ENCODE assay signal across 18 mouse cellular contexts in genomic region chr1:41743332-41743710, GRCm38 (mm10).
DNase-seq lines count a peak whose midpoint lies in the region; ATAC-seq and TF ChIP-seq lines count a peak whose summit lies in the region.
"Had no signal": no experiment of that assay in that cellular context is flagged by ENCODE, and none has a peak within 500 bp of the region (broad histone marks: within the 10 kb centered on the region; RNA-seq: fewer than 3 reads in every experiment).

No protein-coding gene starts in this region.

- WGBS in kidney, postnatal 0 days: 50% methylated on average over 6 of the region's 6 CpGs
- WGBS in forebrain, embryonic 11.5 days: 31% methylated on average over 6 of the region's 6 CpGs
- 35% methylated on average over 6 of the region's 6 CpGs for WGBS in hindbrain, embryonic 12.5 days

- H3K4me1 ChIP-seq in kidney, postnatal 0 days (replicated peaks; ENCODE audit: insufficient read depth, low read length): no peaks in the 10 kb centered on the region
- H3K4me1 ChIP-seq in forebrain, embryonic 11.5 days (replicated peaks; ENCODE audit: control insufficient read depth, insufficient read depth, low read length): no peaks in the 10 kb centered on the region
- H3K4me1 ChIP-seq in hindbrain, embryonic 12.5 days: 0 out of 2 replicates have a peak, but pooled peaks cover 6% of the 10 kb centered on the region
- H3K4me1 ChIP-seq: limb, embryonic 12.5 days; liver, embryonic 13.5 days; stomach, embryonic 15.5 days had no signal

- H3K36me3 ChIP-seq in kidney, postnatal 0 days (ENCODE audit: insufficient read depth, low read length): no peaks in the 10 kb centered on the region
- no peaks in the 10 kb centered on the region for H3K36me3 ChIP-seq in forebrain, embryonic 11.5 days (ENCODE audit: control insufficient read depth, insufficient read depth, low read length)
- no peaks in the 10 kb centered on the region for H3K36me3 ChIP-seq in hindbrain, embryonic 12.5 days
- H3K36me3 ChIP-seq: limb, embryonic 12.5 days; liver, embryonic 13.5 days; stomach, embryonic 15.5 days had no signal

- H3K27me3 ChIP-seq in kidney, postnatal 0 days (ENCODE audit: insufficient read depth, low read length): no peaks in the 10 kb centered on the region
- no peaks in the 10 kb centered on the region for H3K27me3 ChIP-seq in Patski
- H3K27me3 ChIP-seq in forebrain, embryonic 11.5 days (ENCODE audit: control insufficient read depth, insufficient read depth, low read length): no peaks in the 10 kb centered on the region
- no peaks in the 10 kb centered on the region for H3K27me3 ChIP-seq in hindbrain, embryonic 12.5 days
- H3K27me3 ChIP-seq: limb, embryonic 12.5 days; liver, embryonic 13.5 days; stomach, embryonic 15.5 days had no signal

- no peak overlapping the region for H3K4me2 ChIP-seq in kidney, postnatal 0 days (ENCODE audit: low read length)
- H3K4me2 ChIP-seq in forebrain, embryonic 11.5 days (ENCODE audit: low read depth, low read length, severe bottlenecking): no peak overlapping the region
- H3K4me2 ChIP-seq in hindbrain, embryonic 12.5 days (replicated peaks): no peak overlapping the region
- H3K4me2 ChIP-seq: limb, embryonic 12.5 days; liver, embryonic 13.5 days; stomach, embryonic 15.5 days had no signal

- no peaks in the 10 kb centered on the region for H3K9me3 ChIP-seq in kidney, postnatal 0 days (replicated peaks; ENCODE audit: low read length)
- no peaks in the 10 kb centered on the region for H3K9me3 ChIP-seq in forebrain, embryonic 11.5 days (ENCODE audit: control insufficient read depth, low read length)
- no peaks in the 10 kb centered on the region for H3K9me3 ChIP-seq in hindbrain, embryonic 12.5 days (replicated peaks)
- H3K9me3 ChIP-seq: limb, embryonic 12.5 days; liver, embryonic 13.5 days; stomach, embryonic 15.5 days had no signal

- DNase-seq in kidney, postnatal 0 days (ENCODE audit: low spot score): peak; percentile 8
- DNase-seq in kidney, postnatal 10 days: no peak
- DNase-seq in Patski (ENCODE audit: low read depth, low spot score): no peak
- DNase-seq in forebrain, embryonic 11.5 days (ENCODE audit: low spot score): no peak
- no peak for DNase-seq in frontal cortex, postnatal 10 days (ENCODE audit: low spot score in 2 of 2)
- no peak for DNase-seq in lung, postnatal 25 days (ENCODE audit: low spot score)
- no peak for DNase-seq in heart, postnatal 36 days
- DNase-seq: adrenal gland, postnatal 25 days; cerebellum, adult 8-10 months; gastrocnemius, postnatal 25 days; kidney, postnatal 14 days; liver, embryonic 13.5 days; thymus, adult 2 months had no signal

- CTCF ChIA-PET in Patski (lab: Charles Lee): interaction anchor here (0.6 kb wide), 1 partner anchor 31 kb away, joined by 3 read pairs; no protein-coding TSS in a partner anchor

- no peak overlapping the region for H3K4me3 ChIP-seq in kidney, postnatal 0 days (replicated peaks; ENCODE audit: low read depth, low read length)
- H3K4me3 ChIP-seq in forebrain, embryonic 11.5 days (ENCODE audit: low read depth, low read length): no peak overlapping the region
- H3K4me3 ChIP-seq in hindbrain, embryonic 12.5 days: no peak overlapping the region
- H3K4me3 ChIP-seq: left cerebral cortex, adult 2 months; limb, embryonic 12.5 days; liver, embryonic 13.5 days; stomach, embryonic 15.5 days had no signal

- POLR2A ChIA-PET in Patski (lab: Charles Lee): no interaction called here

- intact Hi-C loops in heart, postnatal 36 days (cut with DNase I): no loop called here

- H3K9ac ChIP-seq in kidney, postnatal 0 days (ENCODE audit: low read depth, low read length): no peak overlapping the region
- H3K9ac ChIP-seq in forebrain, embryonic 11.5 days (ENCODE audit: low read length): no peak overlapping the region
- H3K9ac ChIP-seq in hindbrain, embryonic 12.5 days: no peak overlapping the region
- H3K9ac ChIP-seq: limb, embryonic 12.5 days; liver, embryonic 13.5 days; stomach, embryonic 15.5 days had no signal

- no peak for TF ChIP-seq CTCF in kidney, postnatal 0 days (IDR thresholded peaks at IDR 0.05; ENCODE audit: low read depth)
- no peak for TF ChIP-seq CTCF in Patski (IDR thresholded peaks at IDR 0.05)

- in situ Hi-C loops in Patski (cut with MboI; ENCODE audit: low pct_unique_long_range_greater_than_20kb): no loop called here

- no peak overlapping the region for H3K27ac ChIP-seq in kidney, postnatal 0 days
- H3K27ac ChIP-seq in forebrain, embryonic 11.5 days (ENCODE audit: low read depth, low read length): no peak overlapping the region
- H3K27ac ChIP-seq in hindbrain, embryonic 12.5 days: no peak overlapping the region; the same call in 1 of the 2 replicates
- H3K27ac ChIP-seq: left cerebral cortex, adult 2 months; limb, embryonic 12.5 days; liver, embryonic 13.5 days; stomach, embryonic 15.5 days had no signal

- ATAC-seq in kidney, postnatal 0 days (replicated peaks; ENCODE audit: low FRiP score, low read depth): no peak
- ATAC-seq in Patski: peak; percentile 35
- ATAC-seq in forebrain, embryonic 11.5 days (replicated peaks; ENCODE audit: low FRiP score): peak; percentile 44; the same call in 1 of the 2 replicates
- peak; percentile 43 for ATAC-seq in hindbrain, embryonic 12.5 days (ENCODE audit: low FRiP score)
- ATAC-seq: intestine, postnatal 0 days had no signal
